Mouse (Mus musculus) limb, embryonic 14.5 days (tissue): Measurements from ENCODE around the gene E130309D02Rik. TPM values are rescaled to one million over a fixed set of nuclear protein-coding genes. Genes with fewer than 3 reads are reported as not detected.

Source experiments
- ATAC-seq: fragments of 200-750 bp; cut with Nextera tagmentation; 2 replicates; pipeline ENCODE4 v1.8.0; 2017; ENCODE audit warnings: low read depth, moderate number of reproducible peaks, moderate TSS enrichment; ENCODE audit not compliant: low FRiP score
- DNase-seq: peaks from one replicate; pipeline ENCODE4 v3.0.0-alpha.2; 2015; ENCODE audit warnings: low spot score
- H3K27ac ChIP-seq: fragments of 300-500 bp; sonication (generic); replicated peaks from 2 replicates; pipeline ENCODE4 v1.5.1; 2014; ENCODE audit warnings: low read depth, mild to moderate bottlenecking, low read length, moderate library complexity, mixed read lengths
- H3K27me3 ChIP-seq: fragments of 300-500 bp; sonication (generic); 2 replicates; pipeline ENCODE4 v1.6.1; 2014; ENCODE audit warnings: low read length, mixed read lengths; ENCODE audit not compliant: control insufficient read depth, insufficient read depth
- H3K36me3 ChIP-seq: fragments of 300-500 bp; sonication (generic); 2 replicates; pipeline ENCODE4 v1.6.1; 2014; ENCODE audit warnings: mild to moderate bottlenecking, low read length, moderate library complexity, mixed read lengths; ENCODE audit not compliant: control insufficient read depth, insufficient read depth
- H3K4me1 ChIP-seq: fragments of 300-500 bp; sonication (generic); 2 replicates; pipeline ENCODE4 v1.6.1; 2014; ENCODE audit warnings: antibody characterized with exemption, low read length, mixed read lengths; ENCODE audit not compliant: control insufficient read depth, insufficient read depth
- H3K4me2 ChIP-seq: fragments of 300-500 bp; sonication (generic); replicated peaks from 2 replicates; pipeline ENCODE4 v1.6.1; 2014; ENCODE audit warnings: low read depth, mild to moderate bottlenecking, low read length, moderate library complexity; ENCODE audit not compliant: severe bottlenecking
- H3K4me3 ChIP-seq: fragments of 300-500 bp; sonication (generic); replicated peaks from 2 replicates; pipeline ENCODE4 v1.5.1; 2014; ENCODE audit warnings: low read length
- H3K9ac ChIP-seq: fragments of 300-500 bp; sonication (generic); 2 replicates; pipeline ENCODE4 v1.6.1; 2014; ENCODE audit warnings: mild to moderate bottlenecking, low read depth, low read length, moderate library complexity; ENCODE audit not compliant: severe bottlenecking
- H3K9me3 ChIP-seq: fragments of 300-500 bp; sonication (generic); 2 replicates; pipeline ENCODE4 v1.6.1; 2016; ENCODE audit warnings: low read length; ENCODE audit not compliant: control insufficient read depth
- POLR2A ChIP-seq: fragments of 200-500 bp; IDR thresholded peaks from 2 replicates; pipeline ENCODE4 v1.8.0; 2012; ENCODE audit warnings: inconsistent platforms, mild to moderate bottlenecking, moderate library complexity, borderline replicate concordance; ENCODE audit not compliant: insufficient read depth, insufficient read length; ENCODE audit errors: extremely low read depth
- WGBS: fragments of 180-500 bp; shearing (Covaris S2); extraction: QIAGEN DNeasy Blood & Tissue Kit; methylation state at CpG from one replicate; pipeline ENCODE4 v1.1.7; 2014; 5-methylcytosine and 5-hydroxymethylcytosine counted together
- polyA plus RNA-seq, 2 experiments: library from polyadenylated mRNA; depleted of rRNA in 1 of 2; stranded (reverse) in 1 of 2; unstranded in 1 of 2; fragments of >200 nt; fragmentation: Nextera tagmentation in 1 of 2; extraction: Ambion mirVana in 1 of 2; gene quantifications; 2 replicates each; pipeline versions ENCODE4 v1.2.1 to v1.2.3; 2012 to 2014

Gene E130309D02Rik
- polyA plus RNA-seq, 2 experiments = 25.2 to 29.2 TPM

- peaks cover 78% of the 10 kb centered on the region for H3K36me3 ChIP-seq
- DNase-seq = no peak
These were observed 63.1 kb downstream of the E130309D02Rik start for GRCm38 (mm10) chr5:143252039-143252438.

More at GRCm38 (mm10) chr5:143252039-143252438, 63.1 kb downstream of the E130309D02Rik start:
- H3K4me1 ChIP-seq = peaks cover 13% of the 10 kb centered on the region
- TF ChIP-seq POLR2A = no peak
- H3K9ac ChIP-seq = no peak overlapping the region
- no peak overlapping the region for H3K27ac ChIP-seq
- peaks cover 56% of the 10 kb centered on the region for H3K27me3 ChIP-seq
- no peak overlapping the region for H3K4me3 ChIP-seq
- ATAC-seq = no peak
- WGBS = 59% methylated on average over 6 of the region's 6 CpGs
- H3K4me2 ChIP-seq = no peak overlapping the region
- H3K9me3 ChIP-seq = no peaks in the 10 kb centered on the region

Other genes with a start within 250 kb of the E130309D02Rik start
- 41.5 and 47.3 TPM in 2 replicates for gene Rnf216, start 202.4 kb downstream of the E130309D02Rik start, polyA plus RNA-seq (2012; rRNA removed)
- gene Rnf216, start 202.4 kb downstream of the E130309D02Rik start, polyA plus RNA-seq (2014; fragmentation: Nextera tagmentation; extraction: Ambion mirVana) = 34.2 and 35.1 TPM in 2 replicates
- gene Olfr718-ps1, start 167.8 kb downstream of the E130309D02Rik start, polyA plus RNA-seq (2012; rRNA removed) = not detected in 2 replicates
- not detected in 2 replicates for gene Olfr718-ps1, start 167.8 kb downstream of the E130309D02Rik start, polyA plus RNA-seq (2014; fragmentation: Nextera tagmentation; extraction: Ambion mirVana)
- 21.0 TPM in 2 replicates for gene Rbak, start 134.6 kb downstream of the E130309D02Rik start, polyA plus RNA-seq (2012; rRNA removed)
- gene Rbak, start 134.6 kb downstream of the E130309D02Rik start, polyA plus RNA-seq (2014; fragmentation: Nextera tagmentation; extraction: Ambion mirVana) = 8.8 and 12.6 TPM in 2 replicates
- gene Spdye4b, start 134.3 kb downstream of the E130309D02Rik start, polyA plus RNA-seq (2012; rRNA removed) = not detected in 2 replicates
- not detected in 2 replicates for gene Spdye4b, start 134.3 kb downstream of the E130309D02Rik start, polyA plus RNA-seq (2014; fragmentation: Nextera tagmentation; extraction: Ambion mirVana)
- gene Spdye4a, start 88.5 kb downstream of the E130309D02Rik start, polyA plus RNA-seq (2012; rRNA removed) = not detected in 2 replicates
- not detected in 2 replicates for gene Spdye4a, start 88.5 kb downstream of the E130309D02Rik start, polyA plus RNA-seq (2014; fragmentation: Nextera tagmentation; extraction: Ambion mirVana)
- 25.2 and 30.9 TPM in 2 replicates for gene Zfp12, start 80.2 kb downstream of the E130309D02Rik start, polyA plus RNA-seq (2012; rRNA removed)
- 19.1 and 22.2 TPM in 2 replicates for gene Zfp12, start 80.2 kb downstream of the E130309D02Rik start, polyA plus RNA-seq (2014; fragmentation: Nextera tagmentation; extraction: Ambion mirVana)
- 9.1 and 12.2 TPM in 2 replicates for gene Zfp316, start 45.3 kb downstream of the E130309D02Rik start, polyA plus RNA-seq (2012; rRNA removed)
- 2.8 and 4.1 TPM in 2 replicates for gene Zfp316, start 45.3 kb downstream of the E130309D02Rik start, polyA plus RNA-seq (2014; fragmentation: Nextera tagmentation; extraction: Ambion mirVana)
- gene Zfp853, start 21.7 kb downstream of the E130309D02Rik start, polyA plus RNA-seq (2012; rRNA removed) = 9.1 and 11.4 TPM in 2 replicates
- gene Zfp853, start 21.7 kb downstream of the E130309D02Rik start, polyA plus RNA-seq (2014; fragmentation: Nextera tagmentation; extraction: Ambion mirVana) = 0.26 and 0.35 TPM in 2 replicates
- gene Zdhhc4, start 13.9 kb upstream of the E130309D02Rik start, polyA plus RNA-seq (2012; rRNA removed) = 67.2 and 92.8 TPM in 2 replicates
- gene Zdhhc4, start 13.9 kb upstream of the E130309D02Rik start, polyA plus RNA-seq (2014; fragmentation: Nextera tagmentation; extraction: Ambion mirVana) = 85.2 and 86.3 TPM in 2 replicates
- gene Grid2ip, start 42.0 kb upstream of the E130309D02Rik start, polyA plus RNA-seq (2012; rRNA removed) = 1.5 and 2.2 TPM in 2 replicates
- 0.51 and 0.89 TPM in 2 replicates for gene Grid2ip, start 42.0 kb upstream of the E130309D02Rik start, polyA plus RNA-seq (2014; fragmentation: Nextera tagmentation; extraction: Ambion mirVana)
- gene Kdelr2, start 88.5 kb upstream of the E130309D02Rik start, polyA plus RNA-seq (2012; rRNA removed) = 189 and 268 TPM in 2 replicates
- gene Kdelr2, start 88.5 kb upstream of the E130309D02Rik start, polyA plus RNA-seq (2014; fragmentation: Nextera tagmentation; extraction: Ambion mirVana) = 463 and 493 TPM in 2 replicates
- gene Daglb, start 149.2 kb upstream of the E130309D02Rik start, polyA plus RNA-seq (2012; rRNA removed) = 7.9 and 9.8 TPM in 2 replicates
- gene Daglb, start 149.2 kb upstream of the E130309D02Rik start, polyA plus RNA-seq (2014; fragmentation: Nextera tagmentation; extraction: Ambion mirVana) = 7.3 and 8.3 TPM in 2 replicates
- gene Rac1, start 212.7 kb upstream of the E130309D02Rik start, polyA plus RNA-seq (2012; rRNA removed) = 461 and 513 TPM in 2 replicates
- gene Rac1, start 212.7 kb upstream of the E130309D02Rik start, polyA plus RNA-seq (2014; fragmentation: Nextera tagmentation; extraction: Ambion mirVana) = 535 and 556 TPM in 2 replicates